Mouse (Mus musculus) hindbrain, postnatal 0 days (tissue): ENCODE results near the gene Slc25a29. TPM values are rescaled to one million over a fixed set of nuclear protein-coding genes. Genes with fewer than 3 reads are reported as not detected.

ENCODE experiments used
- ATAC-seq: fragments of 200-750 bp; cut with Nextera tagmentation; 2 replicates; pipeline ENCODE4 v1.8.0; 2017; ENCODE audit warnings: mild to moderate bottlenecking, moderate TSS enrichment, moderate library complexity
- DNase-seq: peaks from one replicate; pipeline ENCODE4 v3.0.0-alpha.2; 2015; ENCODE audit warnings: low spot score
- H3K27ac ChIP-seq: fragments of 300-500 bp; sonication (generic); 2 replicates; pipeline ENCODE4 v1.5.1; 2014; ENCODE audit warnings: mild to moderate bottlenecking
- H3K27me3 ChIP-seq: fragments of 300-500 bp; sonication (generic); 2 replicates; pipeline ENCODE4 v1.6.1; 2014; ENCODE audit warnings: low read length, mixed read lengths; ENCODE audit not compliant: insufficient read depth
- H3K36me3 ChIP-seq: fragments of 300-500 bp; sonication (generic); 2 replicates; pipeline ENCODE4 v1.6.1; 2014; ENCODE audit warnings: low read length, mixed read lengths; ENCODE audit not compliant: insufficient read depth
- H3K4me1 ChIP-seq: fragments of 300-500 bp; sonication (generic); 2 replicates; pipeline ENCODE4 v1.6.1; 2014; ENCODE audit warnings: antibody characterized with exemption, low read length, mixed read lengths; ENCODE audit not compliant: insufficient read depth
- H3K4me2 ChIP-seq: fragments of 300-500 bp; sonication (generic); 2 replicates; pipeline ENCODE4 v1.6.1; 2014; ENCODE audit warnings: low read depth, mild to moderate bottlenecking, low read length, moderate library complexity, mixed read lengths
- H3K4me3 ChIP-seq: fragments of 300-500 bp; sonication (generic); 2 replicates; pipeline ENCODE4 v1.5.1; 2014; ENCODE audit warnings: low read length
- H3K9ac ChIP-seq: fragments of 300-500 bp; sonication (generic); replicated peaks from 2 replicates; pipeline ENCODE4 v1.6.1; 2014; ENCODE audit warnings: mild to moderate bottlenecking, low read length, moderate library complexity, mixed read lengths
- H3K9me3 ChIP-seq: fragments of 300-500 bp; sonication (generic); 2 replicates; pipeline ENCODE4 v1.6.1; 2016; ENCODE audit warnings: low read length, mixed read lengths
- CTCF ChIP-seq: IDR thresholded peaks from 2 replicates; pipeline ENCODE4 v1.5.1; 2016; ENCODE audit warnings: antibody characterized with exemption, control low read depth, low read depth
- WGBS: fragments of 180-500 bp; shearing (Covaris S2); extraction: QIAGEN DNeasy Blood & Tissue Kit; methylation state at CpG from one replicate; pipeline ENCODE4 v1.1.7; 2014; 5-methylcytosine and 5-hydroxymethylcytosine counted together
- polyA plus RNA-seq: library from polyadenylated mRNA; unstranded; fragments of >200 nt; fragmentation: Nextera tagmentation; extraction: Ambion mirVana; gene quantifications from 2 replicates; pipeline ENCODE4 v1.2.1, GENCODE M21; 2015
- total RNA-seq: library from RNA; depleted of rRNA; stranded (reverse); fragments of >200 nt; gene quantifications from 2 replicates; pipeline ENCODE4 v1.2.3, GENCODE M21; 2014

The Slc25a29 gene
- total and polyA plus RNA-seq, 2 experiments from 2014 or later = 13.0 to 18.0 TPM

GRCm38 (mm10) chr12:108829636-108830035 is 6.0 kb downstream of the Slc25a29 start:
- no peaks in the 10 kb centered on the region for H3K36me3 ChIP-seq
- peaks cover 21% of the 10 kb centered on the region for H3K4me1 ChIP-seq
- no peak overlapping the region for H3K27ac ChIP-seq
- no peaks in the 10 kb centered on the region for H3K27me3 ChIP-seq
- H3K4me3 ChIP-seq = no peak overlapping the region
- TF ChIP-seq CTCF = no peak
- H3K9ac ChIP-seq = no peak overlapping the region
- H3K4me2 ChIP-seq = no peak overlapping the region
- WGBS = 65% methylated on average over 5 of the region's 5 CpGs
- no peak for ATAC-seq
- H3K9me3 ChIP-seq = no peaks in the 10 kb centered on the region
- no peak for DNase-seq

GRCm38 (mm10) chr12:108827641-108828040 is 8.0 kb downstream of the Slc25a29 start:
- no peak overlapping the region for H3K4me3 ChIP-seq
- H3K9me3 ChIP-seq = no peaks in the 10 kb centered on the region
- TF ChIP-seq CTCF = no peak
- H3K4me2 ChIP-seq = no peak overlapping the region
- H3K9ac ChIP-seq = no peak overlapping the region
- DNase-seq (no peak), ATAC-seq (no peak)
- H3K27me3 ChIP-seq = no peaks in the 10 kb centered on the region
- no peak overlapping the region for H3K27ac ChIP-seq
- H3K4me1 ChIP-seq = peaks cover 9% of the 10 kb centered on the region
- 90% methylated on average over 6 of the region's 6 CpGs for WGBS
- H3K36me3 ChIP-seq = no peaks in the 10 kb centered on the region

GRCm38 (mm10) chr12:108826958-108827535 is 8.6 kb downstream of the Slc25a29 start:
- Histone ChIP-seq H3K9ac (no peak overlapping the region), H3K4me2 (no peak overlapping the region), H3K36me3 (no peaks in the 10 kb centered on the region), H3K9me3 (no peaks in the 10 kb centered on the region), H3K4me3 (no peak overlapping the region), H3K27me3 (no peaks in the 10 kb centered on the region), H3K4me1 (peaks cover 3% of the 10 kb centered on the region), H3K27ac (no peak overlapping the region)
- WGBS = 92% methylated on average over 28 of the region's 28 CpGs
- no peak for DNase-seq
- TF ChIP-seq CTCF = no peak
- no peak for ATAC-seq

- Histone ChIP-seq H3K27me3 (no peaks in the 10 kb centered on the region), H3K27ac (no peak overlapping the region), H3K36me3 (no peaks in the 10 kb centered on the region), H3K4me1 (no peaks in the 10 kb centered on the region), H3K4me3 (no peak overlapping the region), H3K9me3 (no peaks in the 10 kb centered on the region), H3K9ac (no peak overlapping the region), H3K4me2 (no peak overlapping the region)
- ATAC-seq (no peak), DNase-seq (no peak)
- 87% methylated on average over 19 of the region's 19 CpGs for WGBS
- no peak for TF ChIP-seq CTCF
These were observed 9.3 kb downstream of the Slc25a29 start for GRCm38 (mm10) chr12:108826282-108826957.

- no peak overlapping the region for H3K4me3 ChIP-seq
- no peaks in the 10 kb centered on the region for H3K9me3 ChIP-seq
- DNase-seq (no peak), ATAC-seq (no peak)
- TF ChIP-seq CTCF = no peak
- H3K36me3 ChIP-seq = no peaks in the 10 kb centered on the region
- WGBS = 79% methylated on average over 13 of the region's 13 CpGs
- no peaks in the 10 kb centered on the region for H3K27me3 ChIP-seq
- no peaks in the 10 kb centered on the region for H3K4me1 ChIP-seq
- H3K27ac ChIP-seq = no peak overlapping the region
- H3K4me2 ChIP-seq = no peak overlapping the region
- no peak overlapping the region for H3K9ac ChIP-seq
These were observed 10.0 kb downstream of the Slc25a29 start for GRCm38 (mm10) chr12:108825561-108826224.

- H3K9ac ChIP-seq = no peak overlapping the region
- no peak overlapping the region for H3K4me3 ChIP-seq
- no peaks in the 10 kb centered on the region for H3K4me1 ChIP-seq
- ATAC-seq = no peak
- H3K9me3 ChIP-seq = no peaks in the 10 kb centered on the region
- no peaks in the 10 kb centered on the region for H3K36me3 ChIP-seq
- no peak overlapping the region for H3K4me2 ChIP-seq
- no peak for TF ChIP-seq CTCF
- H3K27me3 ChIP-seq = no peaks in the 10 kb centered on the region
- H3K27ac ChIP-seq = no peak overlapping the region
- WGBS = 92% methylated on average over 15 of the region's 15 CpGs
- DNase-seq = no peak
These were observed 11.3 kb downstream of the Slc25a29 start for GRCm38 (mm10) chr12:108824225-108824874.
